Mouse (Mus musculus) C2C12 (cell line): Measurements from ENCODE around the gene Nr2f6.
"Not testable (repeated sequence)": the region's sequence is repeated elsewhere in the genome, so short reads cannot be mapped to it uniquely, and the experiment has no call there.

Experiments
- CTCF ChIP-seq: IDR thresholded peaks from one replicate; pipeline ENCODE4 v1.5.1; 2011; ENCODE audit not compliant: control insufficient read depth, insufficient read depth, insufficient read length
- FOSL1 ChIP-seq: IDR thresholded peaks from one replicate; pipeline ENCODE4 v1.8.0; 2011; ENCODE audit warnings: mild to moderate bottlenecking, low read length; ENCODE audit not compliant: poor library complexity, insufficient read depth, severe bottlenecking
- MYOG ChIP-seq: IDR thresholded peaks from one replicate; pipeline ENCODE4 v1.6.1; 2011; ENCODE audit not compliant: control insufficient read depth, insufficient read length; ENCODE audit errors: extremely low read depth

GRCm38 (mm10) chr8:71337834-71338233 lies 43.9 kb downstream of the Nr2f6 start:
- TF ChIP-seq CTCF, FOSL1, MYOG: not testable (repeated sequence)
